Mouse (Mus musculus): ENCODE data around the gene Ccdc97.

GRCm38 (mm10) chr7:25717478-25717877 is 1.4 kb downstream of the Ccdc97 start:
- no peak for TF ChIP-seq CTCF (IDR thresholded peaks at IDR 0.05; ENCODE audit: insufficient read depth, low read length)
- no peak for TF ChIP-seq POLR2A (IDR thresholded peaks at IDR 0.05; ENCODE audit: borderline replicate concordance, extremely low read depth, low read depth, low read length)
